Mouse (Mus musculus) bone marrow, adult 2 months (tissue): ENCODE measurements around the gene Slc22a3. TPM values are rescaled to one million over a fixed set of nuclear protein-coding genes. Genes with fewer than 3 reads are reported as not detected.

Experiments used
- H3K27ac ChIP-seq: fragments of 200-500 bp; 2 replicates; pipeline ENCODE4 v1.5.1; 2012; ENCODE audit warnings: low read depth, mild to moderate bottlenecking, control low read depth, inconsistent platforms, low read length; ENCODE audit not compliant: control insufficient read depth, poor library complexity, insufficient read depth
- H3K4me1 ChIP-seq: fragments of 200-500 bp; 2 replicates; pipeline ENCODE4 v1.6.1; 2011; ENCODE audit warnings: low read length; ENCODE audit not compliant: control insufficient read depth, insufficient read depth
- H3K4me3 ChIP-seq: fragments of 200-500 bp; replicated peaks from 2 replicates; pipeline ENCODE3; 2011; ENCODE audit warnings: mild to moderate bottlenecking, low read depth, low read length, control low read depth; ENCODE audit not compliant: control insufficient read depth
- CTCF ChIP-seq: fragments of 200-500 bp; IDR thresholded peaks from 2 replicates; pipeline ENCODE4 v1.5.1; 2011; ENCODE audit warnings: low read length, control low read depth; ENCODE audit not compliant: control insufficient read depth, insufficient read depth
- POLR2A ChIP-seq: fragments of 200-500 bp; IDR thresholded peaks from 2 replicates; pipeline ENCODE4 v1.6.1; 2011; ENCODE audit warnings: low read depth, mild to moderate bottlenecking, control low read depth, low read length, borderline replicate concordance; ENCODE audit not compliant: control insufficient read depth
- WGBS: fragments of 180-500 bp; shearing (Covaris S2); methylation state at CpG from one replicate; pipeline ENCODE4 v1.1.7; 2018; 5-methylcytosine and 5-hydroxymethylcytosine counted together
- polyA plus RNA-seq: library from polyadenylated mRNA; stranded (reverse); fragments of >200 nt; gene quantifications from 2 replicates; pipeline ENCODE4 v1.2.4, GENCODE M21; 2011; ENCODE audit warnings: low replicate concordance; ENCODE audit not compliant: missing spikeins, insufficient read depth, insufficient read length

Slc22a3 gene
- polyA plus RNA-seq, 1 experiment = 2.3 TPM

GRCm38 (mm10) chr17:12412181-12412890 is 95.2 kb downstream of the Slc22a3 start:
- no peak overlapping the region for H3K4me3 ChIP-seq
- WGBS = 75% methylated on average over 10 of the region's 10 CpGs
- TF ChIP-seq POLR2A = no peak
- no peak for TF ChIP-seq CTCF

GRCm38 (mm10) chr17:12409346-12409944 is 98.1 kb downstream of the Slc22a3 start:
- Histone ChIP-seq H3K4me3 (no peak overlapping the region), H3K27ac (no peak overlapping the region), H3K4me1 (no peaks in the 10 kb centered on the region)
- 70% methylated on average over 11 of the region's 11 CpGs for WGBS
- TF ChIP-seq POLR2A (no peak), CTCF (no peak)

More at GRCm38 (mm10) chr17:12412181-12412890, 95.2 kb downstream of the Slc22a3 start:
- H3K4me1 ChIP-seq = no peaks in the 10 kb centered on the region
- H3K27ac ChIP-seq = no peak overlapping the region

- H3K4me3 ChIP-seq = no peak overlapping the region
- TF ChIP-seq POLR2A = no peak
- TF ChIP-seq CTCF = no peak
- WGBS = 68% methylated on average over 7 of the region's 7 CpGs
- no peak overlapping the region for H3K27ac ChIP-seq
- no peaks in the 10 kb centered on the region for H3K4me1 ChIP-seq
These were observed 104.1 kb downstream of the Slc22a3 start for GRCm38 (mm10) chr17:12403420-12403819.

- Histone ChIP-seq H3K4me1 (no peaks in the 10 kb centered on the region), H3K4me3 (no peak overlapping the region), H3K27ac (no peak overlapping the region)
- 82% methylated on average over 9 of the region's 9 CpGs for WGBS
- no peak for TF ChIP-seq POLR2A
- no peak for TF ChIP-seq CTCF
These were observed 111.3 kb downstream of the Slc22a3 start for GRCm38 (mm10) chr17:12396163-12396677.

- no peaks in the 10 kb centered on the region for H3K4me1 ChIP-seq
- WGBS = 83% methylated on average over 7 of the region's 7 CpGs
- TF ChIP-seq POLR2A (no peak), CTCF (no peak)
- no peak overlapping the region for H3K4me3 ChIP-seq
- no peak overlapping the region for H3K27ac ChIP-seq
These were observed 119.3 kb downstream of the Slc22a3 start for GRCm38 (mm10) chr17:12388239-12388638.

GRCm38 (mm10) chr17:12387781-12388180 is 119.7 kb downstream of the Slc22a3 start:
- H3K4me3 ChIP-seq = no peak overlapping the region
- no peak overlapping the region for H3K27ac ChIP-seq
- WGBS = 70% methylated on average over 2 of the region's 2 CpGs
- TF ChIP-seq CTCF = no peak
- no peak for TF ChIP-seq POLR2A
- H3K4me1 ChIP-seq = no peaks in the 10 kb centered on the region

- H3K4me1 ChIP-seq = no peaks in the 10 kb centered on the region
- no peak for TF ChIP-seq CTCF
- no peak overlapping the region for H3K27ac ChIP-seq
- H3K4me3 ChIP-seq = no peak overlapping the region
- WGBS = 51% methylated on average over 8 of the region's 8 CpGs
These were observed 122.3 kb downstream of the Slc22a3 start for GRCm38 (mm10) chr17:12385049-12385794.

GRCm38 (mm10) chr17:12382531-12382930 is 125.0 kb downstream of the Slc22a3 start:
- WGBS = 48% methylated on average over 2 of the region's 2 CpGs

More at GRCm38 (mm10) chr17:12382531-12382930, 125.0 kb downstream of the Slc22a3 start:
- TF ChIP-seq POLR2A = no peak
- TF ChIP-seq CTCF = no peak
- Histone ChIP-seq H3K4me1 (no peaks in the 10 kb centered on the region), H3K4me3 (no peak overlapping the region), H3K27ac (no peak overlapping the region)
